Mouse (Mus musculus): ENCODE data around the gene C1qtnf3. TPM values are rescaled to one million over a fixed set of nuclear protein-coding genes. Genes with fewer than 3 reads are reported as not detected.

Gene C1qtnf3
- 9.0 and 10.9 TPM in 2 replicates for polyA plus RNA-seq (2014; fragmentation: Nextera tagmentation; extraction: Ambion mirVana)

- Histone ChIP-seq H3K4me1 (replicated peaks; ENCODE audit: control insufficient read depth, insufficient read depth, low read length) (peaks cover 2% of the 10 kb centered on the region), H3K4me2 (replicated peaks; ENCODE audit: low read depth, low read length) (no peak within 1 kb of the TSS), H3K27me3 (ENCODE audit: control insufficient read depth, insufficient read depth, low read length) (no peaks in the 10 kb centered on the region), H3K27ac (ENCODE audit: low read depth, low read length) (no peak within 1 kb of the TSS), H3K36me3 (ENCODE audit: control insufficient read depth, insufficient read depth, low read length) (no peaks in the 10 kb centered on the region), H3K9me3 (ENCODE audit: control insufficient read depth, low read length) (no peaks in the 10 kb centered on the region), H3K9ac (ENCODE audit: low read depth, low read length) (no peak within 1 kb of the TSS), H3K4me3 (ENCODE audit: low read depth, low read length) (no peak within 1 kb of the TSS)
- peak; percentile 4 for DNase-seq (ENCODE audit: low spot score)
- WGBS = 65% methylated on average over 23 of the region's 23 CpGs
- ATAC-seq (ENCODE audit: low FRiP score) = no peak
Measured at GRCm38 (mm10) chr15:10951951-10952759, at the start of gene C1qtnf3. C1qtnf3 (plus strand) TSS chr15:10952332.

GRCm38 (mm10) chr15:10902360-10902759 lies 49.8 kb upstream of the C1qtnf3 start:
- H3K4me1 ChIP-seq (replicated peaks; ENCODE audit: control insufficient read depth, insufficient read depth, low read length) = no peaks in the 10 kb centered on the region
- no peaks in the 10 kb centered on the region for H3K36me3 ChIP-seq (ENCODE audit: control insufficient read depth, insufficient read depth, low read length)
- no peaks in the 10 kb centered on the region for H3K9me3 ChIP-seq (ENCODE audit: control insufficient read depth, low read length)
- 84% methylated on average over 4 of the region's 4 CpGs for WGBS
- H3K27ac ChIP-seq (ENCODE audit: low read depth, low read length) = no peak overlapping the region
- H3K27me3 ChIP-seq (ENCODE audit: control insufficient read depth, insufficient read depth, low read length) = no peaks in the 10 kb centered on the region
- ATAC-seq (ENCODE audit: low FRiP score) (no peak), DNase-seq (ENCODE audit: low spot score) (no peak)
- H3K4me2 ChIP-seq (replicated peaks; ENCODE audit: low read depth, low read length) = no peak overlapping the region
- no peak overlapping the region for H3K9ac ChIP-seq (ENCODE audit: low read depth, low read length)
- no peak overlapping the region for H3K4me3 ChIP-seq (ENCODE audit: low read depth, low read length)

- no peak overlapping the region for H3K4me2 ChIP-seq (replicated peaks; ENCODE audit: low read depth, low read length)
- DNase-seq (ENCODE audit: low spot score) = no peak
- no peak overlapping the region for H3K4me3 ChIP-seq (ENCODE audit: low read depth, low read length)
- no peak overlapping the region for H3K9ac ChIP-seq (ENCODE audit: low read depth, low read length)
- ATAC-seq (ENCODE audit: low FRiP score) = no peak
- WGBS = 85% methylated on average over 4 of the region's 4 CpGs
- no peaks in the 10 kb centered on the region for H3K4me1 ChIP-seq (replicated peaks; ENCODE audit: control insufficient read depth, insufficient read depth, low read length)
- no peaks in the 10 kb centered on the region for H3K36me3 ChIP-seq (ENCODE audit: control insufficient read depth, insufficient read depth, low read length)
- no peaks in the 10 kb centered on the region for H3K9me3 ChIP-seq (ENCODE audit: control insufficient read depth, low read length)
- no peaks in the 10 kb centered on the region for H3K27me3 ChIP-seq (ENCODE audit: control insufficient read depth, insufficient read depth, low read length)
- H3K27ac ChIP-seq (ENCODE audit: low read depth, low read length) = no peak overlapping the region
Measured at GRCm38 (mm10) chr15:10916611-10917311, 35.4 kb upstream of the C1qtnf3 start.

GRCm38 (mm10) chr15:10917312-10917660 lies 34.8 kb upstream of the C1qtnf3 start:
- H3K4me1 ChIP-seq (replicated peaks; ENCODE audit: control insufficient read depth, insufficient read depth, low read length) = no peaks in the 10 kb centered on the region
- no peak overlapping the region for H3K9ac ChIP-seq (ENCODE audit: low read depth, low read length)
- DNase-seq (ENCODE audit: low spot score) (no peak), ATAC-seq (ENCODE audit: low FRiP score) (no peak)
- no peak overlapping the region for H3K4me2 ChIP-seq (replicated peaks; ENCODE audit: low read depth, low read length)
- H3K4me3 ChIP-seq (ENCODE audit: low read depth, low read length) = no peak overlapping the region
- no peaks in the 10 kb centered on the region for H3K36me3 ChIP-seq (ENCODE audit: control insufficient read depth, insufficient read depth, low read length)
- no peaks in the 10 kb centered on the region for H3K27me3 ChIP-seq (ENCODE audit: control insufficient read depth, insufficient read depth, low read length)
- H3K9me3 ChIP-seq (ENCODE audit: control insufficient read depth, low read length) = no peaks in the 10 kb centered on the region
- H3K27ac ChIP-seq (ENCODE audit: low read depth, low read length) = no peak overlapping the region
- WGBS = 98% methylated on average over 3 of the region's 3 CpGs

GRCm38 (mm10) chr15:10920212-10920611 lies 31.9 kb upstream of the C1qtnf3 start:
- no peaks in the 10 kb centered on the region for H3K4me1 ChIP-seq (replicated peaks; ENCODE audit: control insufficient read depth, insufficient read depth, low read length)
- H3K4me3 ChIP-seq (ENCODE audit: low read depth, low read length) = no peak overlapping the region
- DNase-seq (ENCODE audit: low spot score) (no peak), ATAC-seq (ENCODE audit: low FRiP score) (no peak)
- no peaks in the 10 kb centered on the region for H3K9me3 ChIP-seq (ENCODE audit: control insufficient read depth, low read length)
- WGBS = 80% methylated on average over 5 of the region's 5 CpGs
- H3K27me3 ChIP-seq (ENCODE audit: control insufficient read depth, insufficient read depth, low read length) = no peaks in the 10 kb centered on the region
- H3K36me3 ChIP-seq (ENCODE audit: control insufficient read depth, insufficient read depth, low read length) = no peaks in the 10 kb centered on the region
- no peak overlapping the region for H3K9ac ChIP-seq (ENCODE audit: low read depth, low read length)
- no peak overlapping the region for H3K27ac ChIP-seq (ENCODE audit: low read depth, low read length)
- no peak overlapping the region for H3K4me2 ChIP-seq (replicated peaks; ENCODE audit: low read depth, low read length)

- DNase-seq (ENCODE audit: low spot score) (peak; percentile 44), ATAC-seq (ENCODE audit: low FRiP score) (no peak)
- no peaks in the 10 kb centered on the region for H3K27me3 ChIP-seq (ENCODE audit: control insufficient read depth, insufficient read depth, low read length)
- H3K27ac ChIP-seq (ENCODE audit: low read depth, low read length) = no peak overlapping the region
- H3K4me2 ChIP-seq (replicated peaks; ENCODE audit: low read depth, low read length) = no peak overlapping the region
- no peaks in the 10 kb centered on the region for H3K36me3 ChIP-seq (ENCODE audit: control insufficient read depth, insufficient read depth, low read length)
- H3K9me3 ChIP-seq (ENCODE audit: control insufficient read depth, low read length) = no peaks in the 10 kb centered on the region
- H3K9ac ChIP-seq (ENCODE audit: low read depth, low read length) = no peak overlapping the region
- H3K4me3 ChIP-seq (ENCODE audit: low read depth, low read length) = no peak overlapping the region
- WGBS = 29% methylated on average over 4 of the region's 4 CpGs
- H3K4me1 ChIP-seq (replicated peaks; ENCODE audit: control insufficient read depth, insufficient read depth, low read length) = no peaks in the 10 kb centered on the region
Measured at GRCm38 (mm10) chr15:10921064-10921463, 31.1 kb upstream of the C1qtnf3 start.

GRCm38 (mm10) chr15:10922061-10922460 lies 30.1 kb upstream of the C1qtnf3 start:
- DNase-seq (ENCODE audit: low spot score) (no peak), ATAC-seq (ENCODE audit: low FRiP score) (no peak)
- H3K4me2 ChIP-seq (replicated peaks; ENCODE audit: low read depth, low read length) = no peak overlapping the region
- H3K27ac ChIP-seq (ENCODE audit: low read depth, low read length) = no peak overlapping the region
- no peaks in the 10 kb centered on the region for H3K4me1 ChIP-seq (replicated peaks; ENCODE audit: control insufficient read depth, insufficient read depth, low read length)
- no peaks in the 10 kb centered on the region for H3K9me3 ChIP-seq (ENCODE audit: control insufficient read depth, low read length)
- no peak overlapping the region for H3K4me3 ChIP-seq (ENCODE audit: low read depth, low read length)
- no peaks in the 10 kb centered on the region for H3K27me3 ChIP-seq (ENCODE audit: control insufficient read depth, insufficient read depth, low read length)
- H3K9ac ChIP-seq (ENCODE audit: low read depth, low read length) = no peak overlapping the region
- H3K36me3 ChIP-seq (ENCODE audit: control insufficient read depth, insufficient read depth, low read length) = no peaks in the 10 kb centered on the region

GRCm38 (mm10) chr15:10922570-10922969 lies 29.6 kb upstream of the C1qtnf3 start:
- Histone ChIP-seq H3K36me3 (ENCODE audit: control insufficient read depth, insufficient read depth, low read length) (no peaks in the 10 kb centered on the region), H3K9me3 (ENCODE audit: control insufficient read depth, low read length) (no peaks in the 10 kb centered on the region), H3K4me3 (ENCODE audit: low read depth, low read length) (no peak overlapping the region), H3K4me1 (replicated peaks; ENCODE audit: control insufficient read depth, insufficient read depth, low read length) (no peaks in the 10 kb centered on the region), H3K9ac (ENCODE audit: low read depth, low read length) (no peak overlapping the region), H3K27ac (ENCODE audit: low read depth, low read length) (no peak overlapping the region), H3K4me2 (replicated peaks; ENCODE audit: low read depth, low read length) (no peak overlapping the region), H3K27me3 (ENCODE audit: control insufficient read depth, insufficient read depth, low read length) (no peaks in the 10 kb centered on the region)
- no peak for DNase-seq (ENCODE audit: low spot score)
- 50% methylated on average over 3 of the region's 3 CpGs for WGBS
- peak; percentile 25; the same call in 1 of the 2 replicates for ATAC-seq (ENCODE audit: low FRiP score)

Measured in hindbrain, embryonic 11.5 days (tissue).